Mouse (Mus musculus): Measurements from ENCODE around the gene Fam13a.

DNA sequence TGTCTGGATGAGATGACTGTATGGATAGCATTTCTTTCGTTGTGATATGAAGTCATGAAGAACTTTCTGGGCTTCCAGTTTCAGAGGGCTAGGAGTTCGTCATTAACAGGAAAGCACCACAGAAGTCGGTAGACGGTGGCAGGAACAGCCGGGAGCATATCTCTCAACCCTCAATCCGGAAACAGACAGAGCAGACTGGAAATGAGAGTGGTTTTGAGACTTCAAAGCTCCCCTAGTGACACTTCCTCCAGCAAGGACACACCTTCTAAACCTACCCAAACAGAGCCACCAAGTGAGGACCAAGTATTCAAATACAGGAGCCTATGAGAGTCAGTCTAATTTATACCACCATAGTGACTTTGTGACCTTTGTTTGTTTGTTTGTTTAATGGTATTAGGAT is 131.0 kb downstream of the Fam13a start:
- TF ChIP-seq POLR2A (IDR thresholded peaks at IDR 0.05; ENCODE audit: low read depth, low read length) = no peak
- no peak for TF ChIP-seq CTCF (IDR thresholded peaks at IDR 0.05; ENCODE audit: borderline replicate concordance, insufficient read depth, low read length)
